19 mouse cellular contexts compared by ENCODE assay signal in the genomic region with DNA sequence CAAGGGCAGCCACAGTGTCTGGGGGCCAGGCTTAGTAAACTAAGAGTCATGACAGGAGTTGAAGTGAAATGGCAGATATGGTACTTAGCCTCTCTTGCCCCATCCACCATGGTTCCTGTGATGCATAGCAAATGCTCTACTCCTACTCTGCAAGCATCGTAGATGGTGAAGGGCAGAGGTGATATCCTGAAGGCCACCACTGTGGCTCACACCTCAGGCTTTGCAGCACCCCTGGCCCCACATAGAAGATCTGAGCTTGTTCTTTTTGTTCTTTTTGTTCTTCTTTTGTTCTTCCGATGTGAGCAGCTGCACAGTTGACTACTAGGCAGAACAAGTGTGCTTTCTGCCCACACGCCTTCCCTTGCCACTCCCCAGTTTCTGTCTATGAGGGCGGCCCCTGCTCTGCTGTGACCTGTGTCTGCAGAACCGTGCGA.
DNase-seq lines count a peak whose midpoint lies in the region; ATAC-seq and TF ChIP-seq lines count a peak whose summit lies in the region.
"Had no signal": no experiment of that assay in that cellular context is flagged by ENCODE, and none has a peak within 500 bp of the region (broad histone marks: within the 10 kb centered on the region; RNA-seq: fewer than 3 reads in every experiment).

No protein-coding gene starts in this region.

- DNase-seq in forebrain, embryonic 11.5 days (ENCODE audit: low spot score), result peak; percentile 27
- DNase-seq in forebrain, postnatal 0 days, result no peak
- no peak for DNase-seq in midbrain, embryonic 10.5 days (ENCODE audit: low spot score)
- peak; percentile 71 for DNase-seq in thymus, postnatal 4 days
- DNase-seq in cerebellum, adult 18-20 months, result no peak
- DNase-seq: adrenal gland, postnatal 25 days; cerebellum, adult 9-11 months; kidney, adult 11 months; lung, adult 2 months; lung, postnatal 36 days had no signal

- no peak for TF ChIP-seq CTCF in forebrain, postnatal 0 days (IDR thresholded peaks at IDR 0.05; ENCODE audit: low read depth)
- TF ChIP-seq CTCF in olfactory bulb, adult 2 months (IDR thresholded peaks at IDR 0.05; ENCODE audit: insufficient read depth, low read depth, low read length), result no peak

- H3K9me3 ChIP-seq in forebrain, embryonic 11.5 days (ENCODE audit: control insufficient read depth, low read length), result no peaks in the 10 kb centered on the region
- H3K9me3 ChIP-seq in forebrain, postnatal 0 days (ENCODE audit: low read length), result no peaks in the 10 kb centered on the region
- H3K9me3 ChIP-seq in midbrain, embryonic 10.5 days (replicated peaks), result no peaks in the 10 kb centered on the region
- no peaks in the 10 kb centered on the region for H3K9me3 ChIP-seq in midbrain, embryonic 16.5 days (replicated peaks; ENCODE audit: control insufficient read depth, low read length, poor library complexity, severe bottlenecking)
- H3K9me3 ChIP-seq: forebrain, embryonic 12.5 days; limb, embryonic 10.5 days; neural tube, embryonic 12.5 days had no signal

- no peak overlapping the region for H3K9ac ChIP-seq in forebrain, embryonic 11.5 days (ENCODE audit: low read length)
- H3K9ac ChIP-seq in forebrain, postnatal 0 days, result no peak overlapping the region
- no peak overlapping the region for H3K9ac ChIP-seq in midbrain, embryonic 16.5 days (ENCODE audit: low read depth, low read length)
- H3K9ac ChIP-seq: neural tube, embryonic 12.5 days had no signal

- H3K4me1 ChIP-seq in forebrain, embryonic 11.5 days (replicated peaks; ENCODE audit: control insufficient read depth, insufficient read depth, low read length), result peaks cover 12% of the 10 kb centered on the region
- peaks cover 9% of the 10 kb centered on the region; the same call in 1 of the 2 replicates for H3K4me1 ChIP-seq in forebrain, postnatal 0 days (ENCODE audit: insufficient read depth)
- H3K4me1 ChIP-seq in midbrain, embryonic 10.5 days, result peaks cover 45% of the 10 kb centered on the region
- H3K4me1 ChIP-seq in midbrain, embryonic 16.5 days (ENCODE audit: control insufficient read depth, insufficient read depth, low read length), result peaks cover 28% of the 10 kb centered on the region
- H3K4me1 ChIP-seq in olfactory bulb, adult 2 months (ENCODE audit: control insufficient read depth, insufficient read depth, low read length), result peaks cover 37% of the 10 kb centered on the region

- H3K36me3 ChIP-seq in forebrain, embryonic 11.5 days (ENCODE audit: control insufficient read depth, insufficient read depth, low read length), result no peaks in the 10 kb centered on the region
- no peaks in the 10 kb centered on the region for H3K36me3 ChIP-seq in forebrain, postnatal 0 days (ENCODE audit: insufficient read depth)
- no peaks in the 10 kb centered on the region for H3K36me3 ChIP-seq in midbrain, embryonic 10.5 days
- no peaks in the 10 kb centered on the region for H3K36me3 ChIP-seq in midbrain, embryonic 16.5 days (ENCODE audit: control insufficient read depth, insufficient read depth, low read length)
- H3K36me3 ChIP-seq: forebrain, embryonic 12.5 days; limb, embryonic 10.5 days; neural tube, embryonic 12.5 days had no signal

- no peaks in the 10 kb centered on the region for H3K27me3 ChIP-seq in forebrain, embryonic 11.5 days (ENCODE audit: control insufficient read depth, insufficient read depth, low read length)
- no peaks in the 10 kb centered on the region for H3K27me3 ChIP-seq in forebrain, postnatal 0 days (ENCODE audit: insufficient read depth, low read length)
- no peaks in the 10 kb centered on the region for H3K27me3 ChIP-seq in midbrain, embryonic 10.5 days (ENCODE audit: low read depth, poor library complexity, severe bottlenecking)
- no peaks in the 10 kb centered on the region for H3K27me3 ChIP-seq in midbrain, embryonic 16.5 days (ENCODE audit: control insufficient read depth, insufficient read depth, low read depth, low read length)
- H3K27me3 ChIP-seq: neural tube, embryonic 12.5 days had no signal

- TF ChIP-seq POLR2A in olfactory bulb, adult 2 months (IDR thresholded peaks at IDR 0.05; ENCODE audit: insufficient read depth, low read depth, low read length), result no peak

- H3K27ac ChIP-seq in forebrain, embryonic 11.5 days (ENCODE audit: low read depth, low read length), result no peak overlapping the region
- no peak overlapping the region for H3K27ac ChIP-seq in forebrain, postnatal 0 days (ENCODE audit: low read depth, low read length)
- H3K27ac ChIP-seq in midbrain, embryonic 10.5 days (replicated peaks), result peak overlapping the region; percentile 53; the same call in 1 of the 2 replicates
- H3K27ac ChIP-seq in midbrain, embryonic 16.5 days (ENCODE audit: low read length), result no peak overlapping the region
- peak overlapping the region; percentile 53 for H3K27ac ChIP-seq in olfactory bulb, adult 2 months (ENCODE audit: insufficient read depth, low read depth, low read length)
- H3K27ac ChIP-seq: limb, embryonic 10.5 days; stomach, postnatal 0 days had no signal

- WGBS in forebrain, embryonic 11.5 days, result 75% methylated on average over 6 of the region's 6 CpGs
- 68% methylated on average over 6 of the region's 6 CpGs for WGBS in forebrain, postnatal 0 days
- WGBS in midbrain, embryonic 10.5 days, result 86% methylated on average over 6 of the region's 6 CpGs
- WGBS in midbrain, embryonic 16.5 days, result 72% methylated on average over 6 of the region's 6 CpGs
- 50% methylated on average over 6 of the region's 6 CpGs for WGBS in olfactory bulb, adult 2 months

- H3K4me2 ChIP-seq in forebrain, embryonic 11.5 days (ENCODE audit: low read depth, low read length, severe bottlenecking), result no peak overlapping the region
- no peak overlapping the region for H3K4me2 ChIP-seq in forebrain, postnatal 0 days (ENCODE audit: low read depth)
- no peak overlapping the region for H3K4me2 ChIP-seq in midbrain, embryonic 16.5 days (ENCODE audit: low read length)
- H3K4me2 ChIP-seq: forebrain, embryonic 12.5 days; liver, embryonic 11.5 days; neural tube, embryonic 12.5 days had no signal

- no peak for ATAC-seq in forebrain, embryonic 11.5 days (replicated peaks; ENCODE audit: low FRiP score)
- ATAC-seq in forebrain, postnatal 0 days, result no peak
- no peak for ATAC-seq in midbrain, embryonic 16.5 days
- ATAC-seq in erythroblast, adult 5-6 weeks (replicated peaks; ENCODE audit: low FRiP score, poor library complexity, severe bottlenecking), result no peak

- no peak overlapping the region for H3K4me3 ChIP-seq in forebrain, embryonic 11.5 days (ENCODE audit: low read depth, low read length)
- no peak overlapping the region for H3K4me3 ChIP-seq in forebrain, postnatal 0 days (ENCODE audit: low read depth, low read length)
- no peak overlapping the region for H3K4me3 ChIP-seq in midbrain, embryonic 10.5 days
- H3K4me3 ChIP-seq in midbrain, embryonic 16.5 days (ENCODE audit: low read depth, low read length), result no peak overlapping the region
- H3K4me3 ChIP-seq in olfactory bulb, adult 2 months (ENCODE audit: insufficient read depth, low read depth, low read length), result no peak overlapping the region
- H3K4me3 ChIP-seq: forebrain, embryonic 12.5 days; layer of hippocampus, adult 2 months; limb, embryonic 10.5 days; neural tube, embryonic 12.5 days had no signal

Comparison
In these comparisons a context has a peak if more than half of its experiments do, and no peak if none do; other contexts are left out.
1. DNase-seq: peak in forebrain, embryonic 11.5 days (single experiment) and thymus, postnatal 4 days (single experiment); none in forebrain, postnatal 0 days (single experiment), midbrain, embryonic 10.5 days (single experiment) and cerebellum, adult 18-20 months (0 of 2).
2. H3K27ac ChIP-seq: peak in midbrain, embryonic 10.5 days (single experiment) and olfactory bulb, adult 2 months (single experiment); none in forebrain, embryonic 11.5 days (single experiment), forebrain, postnatal 0 days (single experiment) and midbrain, embryonic 16.5 days (single experiment).